Mouse (Mus musculus): ENCODE measurements at regions not wholly inside any gene's neighbourhood (a gene's known extent, or its start where the extent isn't known, plus 50 kb on each side); places are given as distances from the start of the nearest gene placed in this dataset.

DNA sequence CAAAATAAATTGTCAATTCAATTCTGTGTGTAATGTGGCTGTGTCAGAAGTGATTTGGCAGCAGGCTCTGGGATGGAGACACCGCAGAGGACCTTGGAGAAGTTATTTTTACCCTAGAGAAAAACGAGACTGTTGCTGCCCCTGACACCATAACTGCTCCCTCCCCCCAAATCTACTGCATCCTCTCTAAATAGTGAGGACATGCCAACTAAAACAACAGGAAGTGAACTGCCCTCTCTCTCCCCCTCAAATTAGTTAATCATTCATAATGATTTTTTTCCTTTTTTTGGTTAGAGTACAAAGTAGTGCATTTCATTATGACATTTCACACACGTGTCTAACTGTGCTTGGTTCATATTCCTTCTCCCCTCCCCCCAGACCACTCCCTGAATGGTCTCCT is 55.6 kb upstream of the Pias1 start:
- no peak for DNase-seq (ENCODE audit: low read depth, low spot score)

DNA sequence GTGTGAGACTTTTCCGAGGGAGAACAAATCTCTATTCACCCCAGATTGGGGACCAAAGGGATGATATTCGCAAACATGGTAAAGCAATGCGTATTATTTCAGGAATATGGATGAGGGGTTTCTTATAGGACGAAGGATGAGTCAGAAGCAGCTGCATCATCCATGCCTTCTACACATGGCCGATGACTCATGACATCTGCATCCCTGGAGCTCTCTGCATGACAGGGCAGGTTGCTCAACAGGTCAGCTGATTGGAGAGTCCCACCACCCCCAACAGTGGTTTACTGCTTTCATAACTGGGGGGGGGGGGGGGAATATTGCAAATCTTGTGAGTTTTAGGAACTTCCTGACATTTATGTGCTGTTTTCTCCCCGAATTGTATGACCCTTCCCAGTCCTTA is 50.3 kb upstream of the Pias1 start:
- DNase-seq (ENCODE audit: low read depth, low spot score) = no peak

All from skeletal muscle tissue, adult 2 months (tissue).